Mouse (Mus musculus): ENCODE data around the gene Nkain2. TPM values are rescaled to one million over a fixed set of nuclear protein-coding genes. Genes with fewer than 3 reads are reported as not detected.
"Not testable (repeated sequence)": the region's sequence is repeated elsewhere in the genome, so short reads cannot be mapped to it uniquely, and the experiment has no call there.

The Nkain2 gene
- polyA plus RNA-seq, 1 experiment from 2014 or later: 0.20 TPM

- H3K27ac ChIP-seq: no peak overlapping the region
- H3K4me2 ChIP-seq: no peak overlapping the region
- H3K9me3 ChIP-seq (replicated peaks): no peaks in the 10 kb centered on the region
- H3K4me3 ChIP-seq: no peak overlapping the region
- no peaks in the 10 kb centered on the region for H3K4me1 ChIP-seq
- ATAC-seq: no peak
- H3K9ac ChIP-seq: no peak overlapping the region
- H3K36me3 ChIP-seq: no peaks in the 10 kb centered on the region
- WGBS (ENCODE audit: insufficient replicate concordance): 49% methylated on average over 1 of the region's 1 CpGs
- no peaks in the 10 kb centered on the region for H3K27me3 ChIP-seq (replicated peaks)
These were observed 871.9 kb downstream of the Nkain2 start for GRCm38 (mm10) chr10:32018385-32018784.

GRCm38 (mm10) chr10:32001216-32001753 is 889.0 kb downstream of the Nkain2 start:
- no peaks in the 10 kb centered on the region for H3K4me1 ChIP-seq
- no peaks in the 10 kb centered on the region for H3K9me3 ChIP-seq (replicated peaks)
- ATAC-seq: no peak
- no peak overlapping the region for H3K9ac ChIP-seq
- H3K36me3 ChIP-seq: no peaks in the 10 kb centered on the region
- 67% methylated on average over 1 of the region's 1 CpGs for WGBS (ENCODE audit: insufficient replicate concordance)
- H3K4me3 ChIP-seq: no peak overlapping the region
- no peak overlapping the region for H3K27ac ChIP-seq
- H3K4me2 ChIP-seq: no peak overlapping the region
- H3K27me3 ChIP-seq (replicated peaks): no peaks in the 10 kb centered on the region

GRCm38 (mm10) chr10:31993205-31993604 is 897.1 kb downstream of the Nkain2 start:
- Histone ChIP-seq H3K4me2 (no peak overlapping the region), H3K4me3 (no peak overlapping the region), H3K27me3 (replicated peaks) (no peaks in the 10 kb centered on the region), H3K27ac (no peak overlapping the region), H3K36me3 (no peaks in the 10 kb centered on the region), H3K9me3 (replicated peaks) (0 out of 2 replicates have a peak, but pooled peaks cover 4% of the 10 kb centered on the region), H3K4me1 (no peaks in the 10 kb centered on the region), H3K9ac (no peak overlapping the region)
- no peak for ATAC-seq
- 66% methylated on average over 1 of the region's 1 CpGs for WGBS (ENCODE audit: insufficient replicate concordance)

GRCm38 (mm10) chr10:31978387-31978786 is 911.9 kb downstream of the Nkain2 start:
- Histone ChIP-seq H3K27me3 (replicated peaks) (no peaks in the 10 kb centered on the region), H3K4me3 (no peak overlapping the region), H3K36me3 (no peaks in the 10 kb centered on the region), H3K9ac (no peak overlapping the region), H3K4me1 (no peaks in the 10 kb centered on the region), H3K4me2 (no peak overlapping the region), H3K27ac (no peak overlapping the region), H3K9me3 (replicated peaks) (no peaks in the 10 kb centered on the region)
- ATAC-seq: no peak

GRCm38 (mm10) chr10:31947178-31947726 is 943.0 kb downstream of the Nkain2 start:
- no peak for ATAC-seq
- 72% methylated on average over 2 of the region's 2 CpGs for WGBS (ENCODE audit: insufficient replicate concordance)

GRCm38 (mm10) chr10:31931961-31932360 is 958.3 kb downstream of the Nkain2 start:
- Histone ChIP-seq H3K9ac (no peak overlapping the region), H3K27me3 (replicated peaks) (no peaks in the 10 kb centered on the region), H3K4me3 (no peak overlapping the region), H3K4me1 (no peaks in the 10 kb centered on the region), H3K9me3 (replicated peaks) (no peaks in the 10 kb centered on the region), H3K36me3 (no peaks in the 10 kb centered on the region), H3K27ac (no peak overlapping the region), H3K4me2 (no peak overlapping the region)
- WGBS (ENCODE audit: insufficient replicate concordance): 76% methylated on average over 2 of the region's 2 CpGs
- no peak for ATAC-seq

More at GRCm38 (mm10) chr10:31947178-31947726, 943.0 kb downstream of the Nkain2 start:
- Histone ChIP-seq H3K9ac (no peak overlapping the region), H3K27ac (no peak overlapping the region), H3K4me2 (no peak overlapping the region), H3K4me3 (no peak overlapping the region), H3K27me3 (replicated peaks) (no peaks in the 10 kb centered on the region), H3K4me1 (no peaks in the 10 kb centered on the region), H3K9me3 (replicated peaks) (no peaks in the 10 kb centered on the region), H3K36me3 (no peaks in the 10 kb centered on the region)

- WGBS (ENCODE audit: insufficient replicate concordance): 71% methylated on average over 5 of the region's 5 CpGs
- Histone ChIP-seq H3K36me3 (no peaks in the 10 kb centered on the region), H3K4me3 (no peak overlapping the region), H3K4me2 (no peak overlapping the region), H3K4me1 (no peaks in the 10 kb centered on the region), H3K27me3 (replicated peaks) (no peaks in the 10 kb centered on the region), H3K9me3 (replicated peaks) (no peaks in the 10 kb centered on the region), H3K27ac (no peak overlapping the region), H3K9ac (no peak overlapping the region)
- ATAC-seq: no peak
These were observed 962.6 kb downstream of the Nkain2 start for GRCm38 (mm10) chr10:31927657-31928056.

GRCm38 (mm10) chr10:31920901-31921300 is 969.4 kb downstream of the Nkain2 start:
- not testable (repeated sequence) for H3K4me3 ChIP-seq; H3K27ac ChIP-seq; H3K27me3 ChIP-seq (replicated peaks); H3K9ac ChIP-seq; H3K4me2 ChIP-seq; H3K36me3 ChIP-seq; H3K9me3 ChIP-seq (replicated peaks); ATAC-seq; H3K4me1 ChIP-seq
- WGBS (ENCODE audit: insufficient replicate concordance): 66% methylated on average over 3 of the region's 3 CpGs

GRCm38 (mm10) chr10:31907488-31907887 is 982.8 kb downstream of the Nkain2 start:
- Histone ChIP-seq H3K4me1 (no peaks in the 10 kb centered on the region), H3K4me2 (no peak overlapping the region), H3K4me3 (no peak overlapping the region), H3K27ac (no peak overlapping the region), H3K27me3 (replicated peaks) (no peaks in the 10 kb centered on the region), H3K36me3 (no peaks in the 10 kb centered on the region), H3K9ac (no peak overlapping the region), H3K9me3 (replicated peaks) (no peaks in the 10 kb centered on the region)
- no peak for ATAC-seq
- WGBS (ENCODE audit: insufficient replicate concordance): 65% methylated on average over 3 of the region's 3 CpGs

- no peaks in the 10 kb centered on the region for H3K4me1 ChIP-seq
- ATAC-seq: no peak
- H3K9ac ChIP-seq: no peak overlapping the region
- no peak overlapping the region for H3K4me3 ChIP-seq
- no peaks in the 10 kb centered on the region for H3K27me3 ChIP-seq (replicated peaks)
- H3K27ac ChIP-seq: no peak overlapping the region
- WGBS (ENCODE audit: insufficient replicate concordance): 29% methylated on average over 2 of the region's 2 CpGs
- H3K36me3 ChIP-seq: no peaks in the 10 kb centered on the region
- no peak overlapping the region for H3K4me2 ChIP-seq
- no peaks in the 10 kb centered on the region for H3K9me3 ChIP-seq (replicated peaks)
These were observed 990.8 kb downstream of the Nkain2 start for GRCm38 (mm10) chr10:31899501-31899900.

GRCm38 (mm10) chr10:31873323-31873895 is 1016.9 kb downstream of the Nkain2 start:
- 58% methylated on average over 4 of the region's 4 CpGs for WGBS (ENCODE audit: insufficient replicate concordance)
- ATAC-seq: no peak
- no peaks in the 10 kb centered on the region for H3K36me3 ChIP-seq
- no peak overlapping the region for H3K4me3 ChIP-seq
- no peaks in the 10 kb centered on the region for H3K9me3 ChIP-seq (replicated peaks)
- H3K9ac ChIP-seq: no peak overlapping the region
- no peaks in the 10 kb centered on the region for H3K4me1 ChIP-seq
- no peak overlapping the region for H3K27ac ChIP-seq
- H3K27me3 ChIP-seq (replicated peaks): no peaks in the 10 kb centered on the region
- H3K4me2 ChIP-seq: no peak overlapping the region

GRCm38 (mm10) chr10:31868275-31868674 is 1022.0 kb downstream of the Nkain2 start:
- ATAC-seq: no peak
- H3K4me3 ChIP-seq: no peak overlapping the region
- no peaks in the 10 kb centered on the region for H3K27me3 ChIP-seq (replicated peaks)
- H3K9ac ChIP-seq: no peak overlapping the region
- no peak overlapping the region for H3K27ac ChIP-seq
- WGBS (ENCODE audit: insufficient replicate concordance): 78% methylated on average over 1 of the region's 1 CpGs
- H3K36me3 ChIP-seq: no peaks in the 10 kb centered on the region
- H3K9me3 ChIP-seq (replicated peaks): no peaks in the 10 kb centered on the region
- H3K4me1 ChIP-seq: no peaks in the 10 kb centered on the region
- H3K4me2 ChIP-seq: no peak overlapping the region

- H3K27me3 ChIP-seq (replicated peaks): no peaks in the 10 kb centered on the region
- no peaks in the 10 kb centered on the region for H3K4me1 ChIP-seq
- no peak for ATAC-seq
- H3K9ac ChIP-seq: no peak overlapping the region
- H3K27ac ChIP-seq: no peak overlapping the region
- H3K4me3 ChIP-seq: no peak overlapping the region
- no peaks in the 10 kb centered on the region for H3K9me3 ChIP-seq (replicated peaks)
- WGBS (ENCODE audit: insufficient replicate concordance): 47% methylated on average over 1 of the region's 1 CpGs
- H3K36me3 ChIP-seq: no peaks in the 10 kb centered on the region
- H3K4me2 ChIP-seq: no peak overlapping the region
These were observed 1063.2 kb downstream of the Nkain2 start for GRCm38 (mm10) chr10:31827041-31827440.

Data from liver, embryonic 12.5 days (tissue).